Mouse (Mus musculus): ENCODE results near the gene Hook2. TPM values are rescaled to one million over a fixed set of nuclear protein-coding genes. Genes with fewer than 3 reads are reported as not detected.
A peak's percentile ranks its signal among the peaks of the same experiment; 100 is the strongest.

The Hook2 gene
- polyA plus RNA-seq, 1 experiment = 1.6 TPM

DNA sequence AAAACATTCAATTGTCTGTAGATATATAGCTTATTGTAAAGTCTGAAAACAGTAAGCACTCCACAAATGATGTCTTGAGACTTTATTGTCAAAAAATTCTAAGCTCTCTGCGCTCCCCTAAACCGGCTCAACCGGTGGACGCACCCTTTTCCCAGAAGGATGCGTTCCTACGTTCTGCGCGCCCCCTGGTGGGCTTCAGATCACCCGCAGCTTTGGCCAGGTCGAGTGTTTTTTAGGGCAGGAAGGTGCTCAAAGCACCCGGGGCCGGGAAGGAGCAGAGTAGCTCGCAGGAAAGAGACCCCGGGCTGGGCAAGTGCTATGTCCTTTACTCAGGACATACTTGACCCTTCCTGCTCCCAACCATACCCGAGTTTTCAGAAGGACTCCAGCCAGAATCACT is 593 bp upstream of the Hook2 start:
- H3K4me3 ChIP-seq (ENCODE audit: insufficient read depth, low read depth, low read length) = peak overlapping the region; percentile 56
- peak overlapping the region; percentile 74 for H3K27ac ChIP-seq (replicated peaks; ENCODE audit: low read depth, low read length)
- peaks cover 6% of the 10 kb centered on the region for H3K4me1 ChIP-seq (ENCODE audit: control insufficient read depth, insufficient read depth, insufficient read length, low read length)

DNA sequence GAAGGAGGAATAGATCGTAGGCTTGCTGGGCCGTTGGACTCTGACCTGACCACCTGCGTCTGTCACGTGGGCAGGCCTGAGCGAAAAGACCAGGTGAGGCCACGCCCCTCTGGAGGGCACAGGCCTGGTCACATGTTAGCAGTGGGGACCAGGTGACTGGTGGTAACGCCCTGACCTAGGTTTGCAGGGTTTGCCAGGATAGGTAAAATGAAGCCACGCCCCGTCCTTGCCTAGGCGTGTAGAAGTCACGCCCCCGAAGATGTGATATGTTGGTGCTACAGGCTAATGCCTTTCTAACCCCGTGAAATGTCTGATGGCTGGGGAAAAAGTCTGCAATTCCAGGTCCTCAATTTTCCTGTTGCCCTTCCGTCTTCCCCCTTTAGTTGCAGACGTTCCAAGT is 433 bp downstream of the Hook2 start:
- Histone ChIP-seq H3K27ac (replicated peaks; ENCODE audit: low read depth, low read length) (no peak overlapping the region), H3K4me1 (ENCODE audit: control insufficient read depth, insufficient read depth, insufficient read length, low read length) (peaks cover 3% of the 10 kb centered on the region; the same call in 1 of the 2 replicates), H3K4me3 (ENCODE audit: insufficient read depth, low read depth, low read length) (peak overlapping the region; percentile 67)

DNA sequence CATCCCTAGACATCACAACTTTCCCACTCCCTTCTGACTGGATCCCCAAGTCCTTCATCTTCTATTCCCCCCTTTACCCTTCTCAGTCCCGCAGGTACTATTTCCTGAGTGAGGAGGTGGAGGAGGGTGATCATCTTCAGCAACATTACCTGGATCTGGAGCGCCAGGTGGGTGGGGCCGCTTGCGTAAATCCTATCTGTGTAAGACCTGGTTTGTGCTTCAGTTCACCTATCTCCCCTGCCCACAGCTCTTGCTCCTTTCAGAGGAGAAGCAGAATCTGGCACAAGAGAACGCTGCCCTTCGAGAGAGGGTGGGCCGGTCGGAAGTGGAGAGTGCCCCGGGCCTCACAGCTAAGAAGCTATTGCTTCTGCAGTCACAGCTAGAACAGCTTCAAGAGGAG is 4.0 kb downstream of the Hook2 start:
- peaks cover 3% of the 10 kb centered on the region; the same call in 1 of the 2 replicates for H3K4me1 ChIP-seq (ENCODE audit: control insufficient read depth, insufficient read depth, insufficient read length, low read length)
- H3K4me3 ChIP-seq (ENCODE audit: insufficient read depth, low read depth, low read length) = no peak overlapping the region
- H3K27ac ChIP-seq (replicated peaks; ENCODE audit: low read depth, low read length) = no peak overlapping the region

DNA sequence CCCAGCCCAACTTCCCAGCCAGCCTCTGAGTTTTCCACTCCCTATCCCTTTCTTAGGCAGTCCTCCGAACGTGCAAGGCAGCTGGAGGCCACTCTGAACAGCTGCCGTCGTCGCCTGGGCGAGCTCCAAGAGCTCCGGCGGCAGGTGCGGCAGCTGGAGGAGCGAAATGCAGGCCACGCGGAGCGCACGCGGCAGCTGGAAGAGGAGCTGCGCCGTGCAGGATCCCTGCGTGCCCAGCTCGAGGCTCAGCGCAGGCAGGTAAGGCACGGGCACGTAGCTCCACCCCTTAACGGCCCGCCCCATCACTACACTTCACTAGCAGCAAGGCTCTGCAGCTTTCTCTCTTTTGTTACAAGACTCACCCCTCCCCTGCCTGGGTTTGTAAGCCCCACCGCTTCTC is 5.3 kb downstream of the Hook2 start:
- Histone ChIP-seq H3K27ac (replicated peaks; ENCODE audit: low read depth, low read length) (no peak overlapping the region), H3K4me1 (ENCODE audit: control insufficient read depth, insufficient read depth, insufficient read length, low read length) (peaks cover 2% of the 10 kb centered on the region; the same call in 1 of the 2 replicates), H3K4me3 (ENCODE audit: insufficient read depth, low read depth, low read length) (no peak overlapping the region)

DNA sequence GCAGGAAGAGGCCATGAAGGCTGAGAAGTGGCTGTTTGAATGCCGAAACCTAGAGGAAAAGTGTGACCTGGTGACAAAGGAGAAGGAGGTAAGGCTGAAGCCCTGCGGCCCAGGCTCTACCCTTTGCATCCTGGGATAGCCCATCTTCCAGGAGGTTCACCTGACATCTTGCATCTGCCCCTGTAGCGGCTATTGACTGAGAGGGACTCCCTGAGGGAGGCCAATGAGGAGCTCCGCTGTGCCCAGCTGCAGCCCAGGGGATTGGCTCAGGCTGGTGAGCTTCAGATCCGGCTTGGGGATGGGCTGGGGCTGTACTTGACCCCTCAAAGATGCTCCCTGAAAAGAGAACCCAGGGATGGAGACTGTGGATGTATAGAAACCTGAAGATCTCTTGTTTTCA is 6.6 kb downstream of the Hook2 start:
- no peak overlapping the region for H3K27ac ChIP-seq (replicated peaks; ENCODE audit: low read depth, low read length)
- H3K4me1 ChIP-seq (ENCODE audit: control insufficient read depth, insufficient read depth, insufficient read length, low read length) = no peaks in the 10 kb centered on the region
- H3K4me3 ChIP-seq (ENCODE audit: insufficient read depth, low read depth, low read length) = no peak overlapping the region

DNA sequence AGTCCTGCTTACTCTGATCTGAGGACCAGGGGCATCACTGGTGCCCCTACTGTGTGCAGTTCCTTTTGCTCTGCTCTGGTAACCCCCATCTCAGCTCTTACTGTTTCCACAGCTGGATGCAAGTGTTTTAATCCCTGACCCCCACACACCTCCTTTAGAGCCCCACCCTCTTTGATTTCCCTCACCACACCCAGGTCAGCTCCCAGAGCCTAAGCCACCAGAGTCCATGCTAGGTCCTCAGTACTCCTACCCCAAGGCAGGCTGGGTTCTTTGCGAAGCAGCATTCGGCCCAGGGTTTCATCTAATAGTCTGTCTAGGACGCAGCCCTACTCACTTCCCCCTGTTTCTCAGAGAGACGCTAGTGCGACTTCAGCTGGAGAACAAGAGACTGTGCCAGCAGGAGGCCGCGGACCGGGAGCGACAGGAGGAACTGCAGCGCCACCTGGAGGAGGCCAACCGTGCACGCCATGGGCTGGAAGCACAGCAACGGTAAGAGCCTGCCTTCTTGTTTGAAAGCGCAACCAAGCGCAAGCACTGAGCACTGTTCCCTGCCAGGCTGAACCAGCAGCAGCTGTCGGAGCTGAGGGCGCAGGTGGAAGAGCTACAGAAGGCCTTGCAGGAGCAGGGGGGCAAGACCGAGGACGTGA is 7.4 kb downstream of the Hook2 start:
- Histone ChIP-seq H3K4me3 (ENCODE audit: insufficient read depth, low read depth, low read length) (0 out of 2 replicates have a peak overlapping the region, but pooled peaks have one; percentile 22), H3K27ac (replicated peaks; ENCODE audit: low read depth, low read length) (no peak overlapping the region)

DNA sequence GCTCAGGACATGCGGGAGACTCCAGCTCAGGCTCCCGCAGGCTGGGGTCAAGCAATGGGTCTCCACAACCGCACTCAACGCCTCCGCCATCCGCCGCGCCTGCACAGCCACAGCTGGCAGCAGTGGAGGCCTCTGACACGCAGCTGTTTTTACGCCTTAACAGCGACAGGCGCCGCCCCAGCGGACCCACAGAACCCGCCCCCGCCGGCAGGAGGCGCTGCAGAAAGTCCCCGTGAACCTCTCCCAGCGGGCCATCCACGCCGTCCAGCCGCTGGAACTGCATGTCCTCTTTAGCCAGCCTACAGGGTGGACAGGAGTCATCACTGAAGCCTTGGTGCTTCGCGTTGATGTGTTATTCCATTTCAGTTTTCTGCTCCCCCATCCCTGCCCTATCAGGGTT is 17.3 kb downstream of the Hook2 start:
- Histone ChIP-seq H3K4me1 (ENCODE audit: control insufficient read depth, insufficient read depth, insufficient read length, low read length) (no peaks in the 10 kb centered on the region), H3K27ac (replicated peaks; ENCODE audit: low read depth, low read length) (no peak overlapping the region), H3K4me3 (ENCODE audit: insufficient read depth, low read depth, low read length) (no peak overlapping the region)

More for the DNA sequence above, 7.4 kb downstream of the Hook2 start:
- no peaks in the 10 kb centered on the region for H3K4me1 ChIP-seq (ENCODE audit: control insufficient read depth, insufficient read depth, insufficient read length, low read length)

DNA sequence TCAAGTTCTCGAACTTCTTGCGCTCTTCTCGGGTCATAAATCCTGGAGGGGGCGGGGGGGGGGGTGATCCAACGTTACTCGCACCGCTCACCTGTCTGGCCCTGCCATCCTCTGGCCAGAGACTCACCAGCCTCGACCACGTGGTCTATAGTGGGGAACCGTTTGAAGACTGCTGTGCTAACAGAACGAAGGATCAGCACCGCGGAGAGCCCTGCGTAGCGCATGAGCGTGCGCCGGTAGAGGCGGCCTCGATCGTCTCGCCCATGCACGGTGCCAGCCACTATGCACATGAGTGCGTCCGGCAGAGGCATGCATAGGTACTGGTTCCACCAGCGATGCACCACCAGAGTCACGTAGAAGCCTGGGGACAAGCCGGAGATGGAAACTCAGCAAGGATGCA is 20.8 kb downstream of the Hook2 start:
- Histone ChIP-seq H3K4me1 (ENCODE audit: control insufficient read depth, insufficient read depth, insufficient read length, low read length) (no peaks in the 10 kb centered on the region), H3K4me3 (ENCODE audit: insufficient read depth, low read depth, low read length) (no peak overlapping the region), H3K27ac (replicated peaks; ENCODE audit: low read depth, low read length) (no peak overlapping the region)

DNA sequence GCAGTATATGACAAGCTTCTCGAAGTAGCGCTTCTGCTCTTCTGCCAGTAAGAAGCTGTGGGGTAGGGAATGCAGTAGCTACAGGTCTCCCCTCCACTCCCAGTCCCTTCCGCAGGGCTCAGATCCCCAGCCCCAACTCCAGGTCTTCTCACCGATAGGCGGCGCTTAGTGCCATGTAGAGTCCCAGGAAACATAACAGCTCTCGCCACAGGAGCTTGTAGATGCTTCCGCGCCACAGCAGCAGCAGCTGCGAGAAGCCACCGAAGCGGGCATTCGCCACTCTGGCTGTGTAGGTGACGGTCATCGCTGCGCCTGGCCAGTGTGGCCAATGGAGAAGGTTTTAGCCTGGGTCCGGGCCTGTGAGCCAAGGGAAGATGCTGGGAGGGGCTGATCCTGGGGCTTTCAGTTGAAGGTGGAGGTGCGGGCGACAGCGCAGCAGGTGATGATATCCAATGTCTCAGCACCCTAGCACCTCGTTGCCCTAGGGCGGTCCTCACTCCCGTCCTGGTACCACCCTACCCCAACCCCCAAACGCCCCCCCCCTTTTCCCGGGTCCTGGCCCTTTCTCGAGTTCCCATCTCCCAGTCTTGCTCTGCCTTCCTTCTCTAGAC is 22.9 kb downstream of the Hook2 start:
- Histone ChIP-seq H3K27ac (replicated peaks; ENCODE audit: low read depth, low read length) (no peak overlapping the region), H3K4me1 (ENCODE audit: control insufficient read depth, insufficient read depth, insufficient read length, low read length) (no peaks in the 10 kb centered on the region), H3K4me3 (ENCODE audit: insufficient read depth, low read depth, low read length) (peak overlapping the region; percentile 26; the same call in 1 of the 2 replicates)

DNA sequence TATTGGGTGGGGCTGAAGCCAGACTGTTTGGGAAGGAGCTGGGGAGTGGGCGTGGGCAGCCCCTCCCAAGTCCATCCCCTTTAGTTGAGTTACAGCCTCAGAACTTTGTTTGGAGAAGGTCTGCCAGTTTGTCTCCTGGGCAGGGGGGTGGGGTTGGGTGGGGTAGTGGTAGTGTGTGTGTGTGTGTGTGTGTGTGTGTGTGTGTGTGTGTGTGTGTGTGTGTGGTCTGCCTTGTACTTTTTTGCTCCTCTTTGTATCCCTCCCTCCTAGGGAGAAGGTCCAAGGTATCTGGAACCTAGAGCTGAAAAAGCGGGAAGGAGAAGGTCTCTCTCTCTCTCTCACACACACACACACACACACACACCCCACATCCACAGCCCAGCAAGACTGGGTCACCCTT is 24.0 kb downstream of the Hook2 start, which contains the start of gene Best2:
Gene Best2 (minus strand): TSS at position 101 of the 400 bp plus-strand sequence.
- Histone ChIP-seq H3K27ac (replicated peaks; ENCODE audit: low read depth, low read length) (no peak within 1 kb of the TSS), H3K4me3 (ENCODE audit: insufficient read depth, low read depth, low read length) (peak within 1 kb of the TSS; percentile 26; the same call in 1 of the 2 replicates), H3K4me1 (ENCODE audit: control insufficient read depth, insufficient read depth, insufficient read length, low read length) (no peaks in the 10 kb centered on the region)

DNA sequence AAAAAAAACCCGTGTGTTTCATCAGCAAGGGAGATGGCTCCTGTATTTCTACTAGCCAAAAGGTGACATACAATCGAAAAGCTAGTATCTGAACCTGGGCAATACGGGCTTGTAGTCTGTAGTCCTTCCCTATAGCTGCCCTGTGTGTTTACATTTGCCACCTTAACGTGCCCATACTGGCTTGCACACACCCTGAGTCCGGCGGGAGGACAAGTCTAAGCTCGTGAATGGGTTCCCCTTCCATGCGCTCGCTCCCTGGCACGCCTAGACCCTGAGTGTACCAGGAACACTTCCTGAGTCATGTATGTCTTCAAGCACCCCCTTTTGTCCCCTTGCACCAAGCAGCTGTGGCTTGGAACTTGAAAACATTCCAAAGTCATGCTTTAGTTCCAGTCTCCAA is 26.3 kb downstream of the Hook2 start:
- Histone ChIP-seq H3K4me1 (ENCODE audit: control insufficient read depth, insufficient read depth, insufficient read length, low read length) (no peaks in the 10 kb centered on the region), H3K27ac (replicated peaks; ENCODE audit: low read depth, low read length) (no peak overlapping the region), H3K4me3 (ENCODE audit: insufficient read depth, low read depth, low read length) (no peak overlapping the region)

DNA sequence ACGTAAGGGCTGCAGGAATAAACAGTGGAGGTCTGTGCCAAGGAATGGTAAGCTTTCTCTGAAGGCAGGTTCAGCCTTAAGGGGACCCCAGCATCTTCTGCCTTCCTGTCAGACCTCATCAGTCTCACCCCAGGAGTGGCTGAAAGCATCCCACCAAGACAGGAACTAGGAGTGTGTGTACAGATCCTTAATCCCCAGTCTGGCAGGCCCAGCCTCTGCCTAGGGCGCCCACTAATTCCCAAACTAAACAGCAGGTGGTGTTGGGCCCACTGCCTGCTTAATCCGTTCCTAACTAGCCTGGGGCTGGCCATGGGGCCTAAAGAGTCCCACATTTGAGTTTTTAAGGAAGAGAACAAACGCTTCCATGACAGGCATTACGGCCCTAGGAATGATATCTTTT is 26.8 kb downstream of the Hook2 start:
- H3K4me1 ChIP-seq (ENCODE audit: control insufficient read depth, insufficient read depth, insufficient read length, low read length) = no peaks in the 10 kb centered on the region
- no peak overlapping the region for H3K27ac ChIP-seq (replicated peaks; ENCODE audit: low read depth, low read length)
- H3K4me3 ChIP-seq (ENCODE audit: insufficient read depth, low read depth, low read length) = no peak overlapping the region

DNA sequence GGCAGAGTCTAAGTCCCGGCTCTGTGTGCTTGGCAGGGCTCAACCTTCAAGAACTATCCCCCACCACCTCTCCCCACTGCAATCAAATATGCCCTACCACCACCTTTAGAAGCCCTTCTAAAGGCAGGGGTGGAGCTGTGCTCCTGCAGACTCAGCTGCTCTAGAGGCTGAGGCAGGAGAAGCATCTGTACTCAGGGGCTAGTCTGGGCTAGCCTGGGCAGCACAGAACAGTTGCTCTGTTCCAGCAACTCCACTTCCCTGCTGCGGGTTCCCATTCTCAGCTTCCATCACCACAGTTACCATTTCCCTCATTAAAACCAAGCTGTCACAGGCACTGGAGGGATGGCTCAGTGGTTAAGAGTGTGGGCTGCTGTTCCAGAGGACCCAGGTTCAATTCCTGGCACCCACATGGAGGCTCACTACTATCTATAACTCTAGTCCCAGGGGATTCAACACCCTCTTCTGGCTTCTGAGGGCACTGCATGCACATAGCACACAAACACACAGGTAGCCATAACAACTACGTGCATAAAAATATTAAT is 31.2 kb downstream of the Hook2 start:
- Histone ChIP-seq H3K27ac (replicated peaks; ENCODE audit: low read depth, low read length) (no peak overlapping the region), H3K4me1 (ENCODE audit: control insufficient read depth, insufficient read depth, insufficient read length, low read length) (peaks cover 6% of the 10 kb centered on the region; the same call in 1 of the 2 replicates), H3K4me3 (ENCODE audit: insufficient read depth, low read depth, low read length) (no peak overlapping the region)

DNA sequence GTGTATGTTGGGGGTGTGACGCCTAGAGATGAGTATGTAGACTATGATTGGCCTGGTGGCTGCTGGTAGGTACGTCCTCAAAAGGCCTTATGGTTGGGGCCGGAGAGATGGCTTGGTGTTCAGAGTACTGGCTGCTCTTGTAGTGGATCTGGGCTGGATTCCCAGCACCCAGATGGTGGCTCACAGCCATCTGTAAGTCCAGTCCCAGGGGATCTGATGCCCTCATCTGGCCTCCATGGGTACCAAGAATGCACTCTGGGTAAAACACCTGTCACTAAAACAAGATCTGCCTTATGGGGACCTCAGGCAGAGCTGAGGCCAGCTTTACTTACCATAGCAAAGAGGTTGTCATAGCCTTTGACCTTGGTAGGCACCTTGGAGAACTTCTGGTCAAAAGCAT is 33.4 kb downstream of the Hook2 start:
- H3K27ac ChIP-seq (replicated peaks; ENCODE audit: low read depth, low read length) = no peak overlapping the region
- peak overlapping the region; percentile 83 for H3K4me3 ChIP-seq (ENCODE audit: insufficient read depth, low read depth, low read length)
- peaks cover 13% of the 10 kb centered on the region for H3K4me1 ChIP-seq (ENCODE audit: control insufficient read depth, insufficient read depth, insufficient read length, low read length)

DNA sequence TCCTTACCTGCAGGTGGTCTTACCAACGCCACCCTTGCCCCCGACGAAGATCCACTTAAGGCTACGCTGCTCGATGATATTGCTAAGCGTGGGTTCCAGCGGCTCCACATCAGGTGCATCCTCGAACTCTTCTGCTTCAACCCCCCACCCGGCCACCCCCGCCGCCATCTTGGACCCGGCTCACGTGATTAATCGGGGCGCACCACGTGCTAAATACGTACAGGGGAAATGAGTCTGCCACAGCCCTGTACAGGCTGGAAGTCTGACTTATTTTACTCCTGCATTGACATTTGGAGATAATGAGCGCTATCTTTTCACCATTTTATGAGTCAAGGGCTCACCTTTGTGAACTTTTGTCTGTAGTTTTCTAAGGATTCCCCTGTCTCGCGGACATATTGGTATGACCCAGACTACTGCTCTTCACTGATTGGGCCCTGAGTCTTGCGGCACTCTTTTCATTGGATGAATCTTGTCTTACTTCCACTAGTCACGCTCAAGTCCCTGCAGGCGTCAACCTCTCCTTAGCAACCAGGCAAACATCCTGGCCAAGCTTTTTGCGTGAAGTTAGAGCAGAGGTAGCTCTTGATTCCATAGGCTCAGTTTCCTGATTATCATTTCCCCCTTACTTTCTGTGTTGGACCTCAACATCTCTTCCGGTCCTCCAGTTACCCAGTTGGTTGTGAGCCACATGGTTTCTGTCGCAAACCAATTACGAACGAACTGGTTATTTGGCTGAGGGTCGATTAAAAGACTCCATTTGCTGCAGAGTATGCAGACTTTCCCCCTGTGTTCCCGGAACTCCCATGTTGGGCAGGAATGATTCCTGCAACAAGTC is 34.9 kb downstream of the Hook2 start, which contains the start of gene Asna1:
Gene Asna1 (minus strand): TSS at position 184 of the 835 bp plus-strand sequence.
- Histone ChIP-seq H3K4me1 (ENCODE audit: control insufficient read depth, insufficient read depth, insufficient read length, low read length) (peaks cover 16% of the 10 kb centered on the region), H3K4me3 (ENCODE audit: insufficient read depth, low read depth, low read length) (peak within 1 kb of the TSS; percentile 83), H3K27ac (replicated peaks; ENCODE audit: low read depth, low read length) (peak within 1 kb of the TSS; percentile 98)

Data from brown adipose tissue, adult 24 weeks (tissue).